Mouse (Mus musculus): ENCODE data around the gene Pheta1.

Pheta1 gene

DNA sequence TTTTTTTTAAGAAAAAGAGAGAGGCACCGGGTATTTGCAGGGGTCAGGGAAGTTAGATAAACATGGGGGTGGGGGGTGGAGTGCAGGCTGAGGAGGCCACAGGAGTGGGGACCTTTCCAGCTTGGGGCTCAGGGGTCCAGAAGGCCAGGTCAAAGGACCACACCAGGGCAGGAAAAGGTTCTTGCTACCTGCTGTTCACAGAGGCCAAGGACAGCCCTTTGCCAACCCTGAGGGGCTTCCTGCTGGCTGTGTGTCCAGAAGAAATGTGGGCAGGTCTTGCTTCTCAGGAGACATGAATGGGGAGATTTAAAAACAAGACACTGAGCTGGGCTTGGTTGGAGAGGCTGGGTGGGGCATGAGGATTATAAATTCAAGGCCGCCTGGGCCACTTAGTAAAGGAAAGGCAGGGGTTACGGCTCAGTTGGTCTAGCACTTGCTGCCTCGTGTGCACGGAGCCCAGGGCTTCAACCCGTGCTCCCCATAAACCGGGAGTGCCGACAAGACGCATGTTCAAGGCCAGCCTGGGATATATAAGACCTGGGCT is 41.1 kb downstream of the Pheta1 start:
- DNase-seq (ENCODE audit: low spot score) = no peak

DNA sequence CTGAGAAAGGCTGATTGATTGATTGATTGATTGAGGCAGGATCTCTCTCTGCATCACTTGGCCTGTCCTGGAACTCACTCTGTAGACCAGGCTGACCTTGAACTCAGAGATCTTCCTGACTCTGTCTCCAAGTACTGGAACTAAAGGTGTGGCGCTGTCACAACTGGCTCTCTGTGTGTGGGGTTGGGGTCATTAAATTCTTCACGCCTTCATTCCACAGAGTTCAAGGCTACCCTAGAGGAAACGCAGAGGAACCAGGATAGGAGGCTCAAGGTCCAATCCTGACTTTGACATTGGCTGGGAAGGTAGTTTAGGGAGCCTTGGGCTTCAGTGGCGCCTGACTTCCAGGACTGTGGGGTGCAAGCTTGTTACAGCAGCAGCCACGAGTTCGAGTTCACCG is 42.1 kb downstream of the Pheta1 start:
- DNase-seq (ENCODE audit: low spot score) = no peak

DNA sequence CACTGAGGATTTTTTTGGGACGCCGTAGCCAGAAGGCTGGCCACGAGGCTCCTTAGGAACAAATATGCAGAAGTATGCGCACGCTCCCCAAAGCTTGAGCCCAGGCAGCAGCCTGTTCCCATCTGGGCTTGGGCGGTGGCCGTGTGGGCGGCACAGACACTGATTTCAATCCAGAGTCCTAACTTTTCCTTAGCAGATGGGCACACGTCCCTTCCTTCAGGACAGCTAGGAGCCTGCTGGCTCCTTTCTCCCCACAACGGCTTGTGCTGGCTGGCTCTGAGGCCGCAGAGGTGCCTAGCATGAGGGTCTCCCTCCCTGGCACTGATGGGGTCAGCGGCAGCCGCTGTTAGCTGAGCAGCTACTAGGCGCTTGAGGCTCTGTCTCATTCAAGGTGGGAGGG is 43.5 kb downstream of the Pheta1 start:
- DNase-seq (ENCODE audit: low spot score) = no peak

DNA sequence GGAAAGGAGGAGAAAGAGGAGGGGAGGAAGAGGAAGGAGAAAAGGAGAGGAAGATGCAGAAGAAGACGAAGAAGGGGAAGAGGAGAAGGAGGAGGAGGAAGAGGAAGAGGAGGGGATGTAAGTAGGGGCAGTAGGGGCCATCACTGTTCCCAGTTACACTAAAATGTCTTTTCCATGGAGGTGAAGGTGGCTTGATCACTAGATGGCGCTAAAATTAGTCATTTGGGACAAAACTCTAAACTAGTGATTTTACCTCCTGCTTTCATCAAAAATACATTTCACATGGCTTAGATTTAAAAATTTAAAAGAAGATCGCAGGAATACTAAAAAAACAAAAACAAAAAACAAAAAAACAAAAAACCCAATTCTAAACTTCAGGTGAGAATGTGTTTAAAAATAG is 44.8 kb downstream of the Pheta1 start:
- DNase-seq (ENCODE audit: low spot score) = no peak

DNA sequence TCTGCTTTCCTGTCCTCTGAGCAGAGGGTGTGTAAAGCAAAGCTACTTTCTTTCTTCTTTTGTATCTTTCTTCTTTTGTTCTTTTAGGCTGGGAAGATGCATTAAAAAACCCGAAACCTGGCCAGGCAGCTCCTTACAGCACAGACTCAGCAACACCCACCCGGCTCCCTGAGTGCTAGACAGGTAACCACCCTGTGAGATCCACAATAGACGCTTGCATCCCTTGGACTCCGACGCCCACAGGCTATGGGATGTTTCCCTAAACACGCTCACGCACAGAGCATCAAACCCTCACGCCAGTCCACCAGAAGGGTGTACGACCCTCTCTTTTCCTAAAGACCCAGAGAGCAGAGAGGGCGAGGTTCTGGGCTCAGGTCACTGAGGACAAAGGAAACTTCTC is 45.9 kb downstream of the Pheta1 start:
- no peak for DNase-seq (ENCODE audit: low spot score)

DNA sequence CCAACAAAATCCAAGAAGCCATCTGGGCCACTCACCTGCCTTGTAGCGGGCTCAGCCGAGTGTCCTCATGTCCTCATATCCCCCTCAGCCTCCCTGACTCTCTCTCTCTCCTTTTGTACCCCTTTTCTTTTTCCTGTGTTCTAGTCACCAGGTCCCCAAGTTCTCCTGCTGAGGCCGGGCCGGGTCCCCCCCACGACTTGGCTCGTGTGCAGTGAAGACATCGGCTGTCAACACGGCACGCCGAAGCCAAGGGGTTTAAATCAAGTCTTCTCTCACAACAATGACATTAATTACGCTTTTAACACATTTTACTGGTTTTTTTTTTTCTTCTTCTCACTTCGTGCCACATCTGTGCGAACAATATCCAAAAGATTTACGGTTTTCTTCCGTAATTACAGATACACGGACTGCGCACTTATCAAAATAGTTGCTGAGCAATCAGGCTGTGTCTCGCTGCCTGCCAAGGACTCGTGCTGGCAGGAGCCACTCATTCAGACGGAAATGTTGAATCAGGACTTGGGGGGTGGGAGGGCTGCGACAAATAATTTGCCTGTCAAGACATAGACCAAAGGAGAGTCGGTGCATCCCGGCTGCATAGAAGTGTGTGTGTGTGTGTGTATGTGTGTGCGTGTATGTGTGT is 46.5 kb downstream of the Pheta1 start:
- no peak for DNase-seq (ENCODE audit: low spot score)

DNA sequence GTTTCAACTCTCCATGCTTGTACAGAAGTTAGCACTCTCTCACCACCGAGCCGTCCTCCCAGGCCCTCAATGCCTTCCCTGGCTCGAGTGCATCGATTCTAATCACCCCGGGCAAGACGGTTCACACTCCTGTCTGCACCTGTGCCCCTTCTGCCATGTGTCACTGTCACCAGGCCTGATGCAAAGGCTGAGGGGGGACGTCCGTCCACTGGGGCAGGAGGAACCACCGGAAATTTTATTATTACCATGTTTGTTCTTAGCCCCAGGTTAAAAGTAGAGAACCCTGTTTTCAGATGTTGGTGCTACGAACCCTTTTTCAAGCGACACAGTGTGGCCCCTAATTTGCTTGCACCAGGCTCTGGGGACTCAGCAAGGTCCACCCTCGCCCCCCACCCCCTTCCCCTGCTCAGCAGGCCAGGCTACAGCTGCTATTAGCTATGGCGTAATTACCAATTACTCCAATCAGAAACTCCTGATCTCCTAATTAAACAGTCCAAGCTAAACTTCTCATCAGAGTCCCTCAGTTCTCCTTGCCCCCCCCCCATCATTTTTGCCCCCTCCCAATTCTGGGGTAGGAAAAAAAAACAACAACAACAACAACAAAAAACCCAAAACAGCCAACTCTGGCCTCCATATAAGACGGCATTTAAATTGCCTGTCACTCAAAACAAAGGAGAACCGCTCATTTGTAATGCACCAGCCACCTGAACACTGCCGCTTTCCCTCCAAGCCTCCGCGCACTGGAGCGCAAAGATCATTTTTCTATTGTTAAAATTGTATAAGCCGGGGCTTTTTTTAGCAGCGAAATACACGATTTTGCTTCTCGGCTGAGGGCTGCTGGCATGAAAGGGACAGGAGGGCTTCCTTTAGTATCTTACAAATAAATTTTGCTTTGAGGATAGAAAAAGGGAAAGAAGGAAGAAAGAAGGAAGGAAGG is 54.3 kb downstream of the Pheta1 start:
- no peak for DNase-seq (ENCODE audit: low spot score)

Measured in spleen, adult 12 weeks (tissue).